Mouse (Mus musculus) heart, embryonic 14.5 days (tissue): ENCODE results near the gene Prss8. TPM values are rescaled to one million over a fixed set of nuclear protein-coding genes. Genes with fewer than 3 reads are reported as not detected.

ENCODE experiments used
- ATAC-seq: fragments of 200-750 bp; cut with Nextera tagmentation; 2 replicates; pipeline ENCODE4 v1.8.0; 2017; ENCODE audit warnings: low read depth, moderate TSS enrichment; ENCODE audit not compliant: insufficient number of reproducible peaks, insufficient read depth, low FRiP score
- H3K27ac ChIP-seq, 2 experiments: fragments of 200-500 bp in 1 of 2; fragments of 300-500 bp in 1 of 2; sonication (generic) in 1 of 2; replicated peaks in 1 of 2; 2 replicates each; pipeline ENCODE4 v1.5.1; 2012 to 2014; ENCODE audit warnings: low read depth in 2 of 2, low read length in 2 of 2, control low read depth in 1 of 2, mild to moderate bottlenecking in 1 of 2, mixed read lengths in 1 of 2; ENCODE audit not compliant: control insufficient read depth in 1 of 2, insufficient read depth in 1 of 2
- H3K27me3 ChIP-seq: fragments of 300-500 bp; sonication (generic); 2 replicates; pipeline ENCODE4 v1.6.1; 2014; ENCODE audit warnings: mild to moderate bottlenecking, low read length, control low read depth; ENCODE audit not compliant: control insufficient read depth, insufficient read depth
- H3K36me3 ChIP-seq: fragments of 300-500 bp; sonication (generic); 2 replicates; pipeline ENCODE4 v1.6.1; 2014; ENCODE audit warnings: mild to moderate bottlenecking, control low read depth, low read length, mixed read lengths; ENCODE audit not compliant: control insufficient read depth, insufficient read depth
- H3K4me1 ChIP-seq, 2 experiments: fragments of 200-500 bp in 1 of 2; fragments of 300-500 bp in 1 of 2; sonication (generic) in 1 of 2; 2 replicates each; pipeline ENCODE4 v1.6.1; 2012 to 2014; ENCODE audit warnings: low read length in 2 of 2, control low read depth in 1 of 2, mixed read lengths in 1 of 2; ENCODE audit not compliant: control insufficient read depth in 2 of 2, insufficient read depth in 2 of 2
- H3K4me2 ChIP-seq: fragments of 300-500 bp; sonication (generic); 2 replicates; pipeline ENCODE4 v1.6.1; 2014; ENCODE audit warnings: mild to moderate bottlenecking, low read length
- H3K4me3 ChIP-seq, 2 experiments: fragments of 200-500 bp in 1 of 2; fragments of 300-500 bp in 1 of 2; sonication (generic) in 1 of 2; 2 replicates each; pipeline ENCODE4 v1.5.1; 2012 to 2014; ENCODE audit warnings: low read length in 2 of 2, mild to moderate bottlenecking in 2 of 2, control low read depth in 1 of 2, low read depth in 1 of 2, moderate library complexity in 1 of 2; ENCODE audit not compliant: control insufficient read depth in 1 of 2, insufficient read depth in 1 of 2
- H3K9ac ChIP-seq: fragments of 300-500 bp; sonication (generic); 2 replicates; pipeline ENCODE4 v1.6.1; 2014; ENCODE audit warnings: mild to moderate bottlenecking, low read length
- H3K9me3 ChIP-seq: fragments of 300-500 bp; sonication (generic); 2 replicates; pipeline ENCODE4 v1.6.1; 2016; ENCODE audit warnings: low read length, control low read depth; ENCODE audit not compliant: control insufficient read depth
- WGBS: fragments of 180-500 bp; shearing (Covaris S2); extraction: QIAGEN DNeasy Blood & Tissue Kit; methylation state at CpG from one replicate; pipeline ENCODE4 v1.1.7; 2014; 5-methylcytosine and 5-hydroxymethylcytosine counted together
- polyA plus RNA-seq: library from polyadenylated mRNA; unstranded; fragments of >200 nt; fragmentation: Nextera tagmentation; extraction: Ambion mirVana; gene quantifications from 2 replicates; pipeline ENCODE4 v1.2.1, GENCODE M21; 2014

Gene Prss8
- polyA plus RNA-seq, 1 experiment from 2014 or later, result 0.62 TPM

- no peak for ATAC-seq
- Histone ChIP-seq H3K4me1 (peaks cover 18 to 20% of the 10 kb centered on the region in 2 experiments), H3K27me3 (peaks cover 12% of the 10 kb centered on the region), H3K36me3 (no peaks in the 10 kb centered on the region), H3K4me2 (no peak overlapping the region), H3K9ac (no peak overlapping the region), H3K9me3 (no peaks in the 10 kb centered on the region), H3K4me3 (no peak overlapping the region), H3K27ac (no peak overlapping the region)
- WGBS, result 82% methylated on average over 5 of the region's 5 CpGs
Measured at GRCm38 (mm10) chr7:127934075-127934474, 4.2 kb upstream of the Prss8 start.

GRCm38 (mm10) chr7:127932273-127933031 is 2.5 kb upstream of the Prss8 start:
- H3K4me1 ChIP-seq, result peaks cover 20 to 26% of the 10 kb centered on the region in 2 experiments

GRCm38 (mm10) chr7:127931351-127932135 is 1.6 kb upstream of the Prss8 start:
- H3K4me1 ChIP-seq, result peaks cover 20 to 26% of the 10 kb centered on the region in 2 experiments
- no peak overlapping the region for H3K27ac ChIP-seq
- no peaks in the 10 kb centered on the region for H3K9me3 ChIP-seq
- 35% methylated on average over 13 of the region's 13 CpGs for WGBS
- peak overlapping the region; percentile 31; the same call in 1 of the 2 replicates for H3K4me2 ChIP-seq
- 0 out of 2 replicates have a peak overlapping the region, but pooled peaks have one; percentile 30 for H3K9ac ChIP-seq
- peaks cover 19% of the 10 kb centered on the region for H3K27me3 ChIP-seq
- no peak overlapping the region for H3K4me3 ChIP-seq
- H3K36me3 ChIP-seq, result peaks cover 2% of the 10 kb centered on the region; the same call in 1 of the 2 replicates
- no peak for ATAC-seq

More at GRCm38 (mm10) chr7:127932273-127933031, 2.5 kb upstream of the Prss8 start:
- no peak for ATAC-seq
- H3K4me3 ChIP-seq, result no peak overlapping the region
- WGBS, result 31% methylated on average over 13 of the region's 13 CpGs
- H3K27me3 ChIP-seq, result peaks cover 19% of the 10 kb centered on the region
- no peak overlapping the region for H3K4me2 ChIP-seq
- no peak overlapping the region for H3K9ac ChIP-seq
- H3K27ac ChIP-seq, result no peak overlapping the region
- H3K36me3 ChIP-seq, result no peaks in the 10 kb centered on the region
- H3K9me3 ChIP-seq, result no peaks in the 10 kb centered on the region

GRCm38 (mm10) chr7:127930636-127931035 is 732 bp upstream of the Prss8 start:
- Histone ChIP-seq H3K36me3 (peaks cover 11% of the 10 kb centered on the region), H3K4me1 (peaks cover 14 to 26% of the 10 kb centered on the region in 2 experiments), H3K27ac (no peak overlapping the region), H3K9me3 (no peaks in the 10 kb centered on the region), H3K4me2 (no peak overlapping the region), H3K27me3 (peaks cover 19% of the 10 kb centered on the region), H3K9ac (no peak overlapping the region), H3K4me3 (no peak overlapping the region)
- 87% methylated on average over 5 of the region's 5 CpGs for WGBS
- ATAC-seq, result no peak

- no peak overlapping the region for H3K27ac ChIP-seq
- 45% methylated on average over 5 of the region's 5 CpGs for WGBS
- H3K4me3 ChIP-seq, result no peak overlapping the region
- ATAC-seq, result no peak
- H3K4me1 ChIP-seq, result peaks cover 14 to 21% of the 10 kb centered on the region in 2 experiments
- H3K4me2 ChIP-seq, result 0 out of 2 replicates have a peak overlapping the region, but pooled peaks have one; percentile 62
- no peaks in the 10 kb centered on the region for H3K9me3 ChIP-seq
- H3K9ac ChIP-seq, result no peak overlapping the region
- peaks cover 31% of the 10 kb centered on the region for H3K36me3 ChIP-seq
- H3K27me3 ChIP-seq, result peaks cover 19% of the 10 kb centered on the region
Measured at GRCm38 (mm10) chr7:127928596-127928995, 1.3 kb downstream of the Prss8 start.

GRCm38 (mm10) chr7:127927726-127928125 is 2.2 kb downstream of the Prss8 start:
- H3K27me3 ChIP-seq, result peaks cover 19% of the 10 kb centered on the region
- 78% methylated on average over 10 of the region's 11 CpGs for WGBS
- ATAC-seq, result no peak
- no peaks in the 10 kb centered on the region for H3K9me3 ChIP-seq
- no peak overlapping the region for H3K4me3 ChIP-seq
- H3K4me2 ChIP-seq, result no peak overlapping the region
- peaks cover 13 to 21% of the 10 kb centered on the region in 2 experiments for H3K4me1 ChIP-seq
- H3K27ac ChIP-seq, result no peak overlapping the region
- H3K36me3 ChIP-seq, result peaks cover 40% of the 10 kb centered on the region
- H3K9ac ChIP-seq, result no peak overlapping the region

- Histone ChIP-seq H3K4me1 (peaks cover 12 to 20% of the 10 kb centered on the region in 2 experiments), H3K4me2 (no peak overlapping the region), H3K27ac (no peak overlapping the region), H3K9me3 (no peaks in the 10 kb centered on the region), H3K4me3 (no peak overlapping the region), H3K36me3 (peaks cover 47% of the 10 kb centered on the region), H3K9ac (no peak overlapping the region), H3K27me3 (peaks cover 19% of the 10 kb centered on the region)
- 82% methylated on average over 11 of the region's 11 CpGs for WGBS
- ATAC-seq, result no peak
Measured at GRCm38 (mm10) chr7:127926846-127927245, 3.1 kb downstream of the Prss8 start.
